Mouse (Mus musculus) stomach, embryonic 14.5 days (tissue): Measurements from ENCODE around the gene Mrpl27. TPM values are rescaled to one million over a fixed set of nuclear protein-coding genes. Genes with fewer than 3 reads are reported as not detected.

Experiments used
- ATAC-seq: fragments of 200-750 bp; cut with Nextera tagmentation; 2 replicates; pipeline ENCODE4 v1.8.0; 2017; ENCODE audit warnings: low read depth, moderate TSS enrichment; ENCODE audit not compliant: insufficient number of reproducible peaks, insufficient read depth, low FRiP score
- H3K27ac ChIP-seq: fragments of 300-500 bp; sonication (generic); 2 replicates; pipeline ENCODE4 v1.5.1; 2014; ENCODE audit warnings: mild to moderate bottlenecking, low read length, moderate library complexity, mixed read lengths
- H3K27me3 ChIP-seq: fragments of 300-500 bp; sonication (generic); 2 replicates; pipeline ENCODE4 v1.6.1; 2014; ENCODE audit warnings: low read length, control low read depth, mixed read lengths; ENCODE audit not compliant: control insufficient read depth, insufficient read depth
- H3K36me3 ChIP-seq: fragments of 300-500 bp; sonication (generic); 2 replicates; pipeline ENCODE4 v1.6.1; 2014; ENCODE audit warnings: mild to moderate bottlenecking, control low read depth, low read length, moderate library complexity, mixed read lengths; ENCODE audit not compliant: control insufficient read depth, insufficient read depth
- H3K4me1 ChIP-seq: fragments of 300-500 bp; sonication (generic); 2 replicates; pipeline ENCODE4 v1.6.1; 2014; ENCODE audit warnings: low read length, control low read depth, mixed read lengths; ENCODE audit not compliant: control insufficient read depth, insufficient read depth
- H3K4me2 ChIP-seq: fragments of 300-500 bp; sonication (generic); replicated peaks from 2 replicates; pipeline ENCODE4 v1.6.1; 2014; ENCODE audit warnings: low read depth, low read length, control low read depth
- H3K4me3 ChIP-seq: fragments of 300-500 bp; sonication (generic); 2 replicates; pipeline ENCODE4 v1.5.1; 2014; ENCODE audit warnings: low read depth, low read length, control low read depth
- H3K9ac ChIP-seq: fragments of 300-500 bp; sonication (generic); replicated peaks from 2 replicates; pipeline ENCODE4 v1.6.1; 2014; ENCODE audit warnings: low read depth, mild to moderate bottlenecking, control low read depth, low read length, moderate library complexity, mixed read lengths
- H3K9me3 ChIP-seq: fragments of 300-500 bp; sonication (generic); 2 replicates; pipeline ENCODE4 v1.6.1; 2016; ENCODE audit warnings: low read depth, low read length, control low read depth; ENCODE audit not compliant: control insufficient read depth
- WGBS: fragments of 180-500 bp; shearing (Covaris S2); extraction: QIAGEN DNeasy Blood & Tissue Kit; methylation state at CpG from one replicate; pipeline ENCODE4 v1.1.7; 2014; 5-methylcytosine and 5-hydroxymethylcytosine counted together
- polyA plus RNA-seq: library from polyadenylated mRNA; unstranded; fragments of >200 nt; fragmentation: Nextera tagmentation; extraction: Ambion mirVana; gene quantifications from 2 replicates; pipeline ENCODE4 v1.2.1, GENCODE M21; 2014

The Mrpl27 gene
- polyA plus RNA-seq, 1 experiment from 2014 or later: 148 TPM

- no peak overlapping the region for H3K27ac ChIP-seq
- peaks cover 13% of the 10 kb centered on the region for H3K4me1 ChIP-seq
- H3K4me3 ChIP-seq: no peak overlapping the region
- H3K36me3 ChIP-seq: no peaks in the 10 kb centered on the region
- no peak overlapping the region for H3K9ac ChIP-seq
- H3K4me2 ChIP-seq: no peak overlapping the region
- no peaks in the 10 kb centered on the region for H3K9me3 ChIP-seq
- no peak for ATAC-seq
- H3K27me3 ChIP-seq: no peaks in the 10 kb centered on the region
- 51% methylated on average over 13 of the region's 13 CpGs for WGBS
These were observed 44.3 kb downstream of the Mrpl27 start for GRCm38 (mm10) chr11:94697703-94698464.

- Histone ChIP-seq H3K27me3 (no peaks in the 10 kb centered on the region), H3K36me3 (no peaks in the 10 kb centered on the region), H3K4me3 (no peak overlapping the region), H3K4me1 (peaks cover 18% of the 10 kb centered on the region), H3K4me2 (no peak overlapping the region), H3K9ac (no peak overlapping the region), H3K27ac (no peak overlapping the region), H3K9me3 (no peaks in the 10 kb centered on the region)
- no peak for ATAC-seq
- WGBS: 100% methylated on average over 3 of the region's 3 CpGs
These were observed 45.8 kb downstream of the Mrpl27 start for GRCm38 (mm10) chr11:94699399-94699798.

- Histone ChIP-seq H3K9me3 (no peaks in the 10 kb centered on the region), H3K4me2 (peak overlapping the region; percentile 35), H3K4me3 (peak overlapping the region; percentile 9), H3K27me3 (no peaks in the 10 kb centered on the region), H3K27ac (peak overlapping the region; percentile 76), H3K9ac (no peak overlapping the region), H3K36me3 (no peaks in the 10 kb centered on the region), H3K4me1 (peaks cover 18% of the 10 kb centered on the region)
- WGBS: 24% methylated on average over 27 of the region's 27 CpGs
- peak; percentile 12; the same call in 1 of the 2 replicates for ATAC-seq
These were observed 48.0 kb downstream of the Mrpl27 start for GRCm38 (mm10) chr11:94701401-94702215.

GRCm38 (mm10) chr11:94702216-94702610 is 48.6 kb downstream of the Mrpl27 start:
- Histone ChIP-seq H3K9me3 (no peaks in the 10 kb centered on the region), H3K4me3 (0 out of 2 replicates have a peak overlapping the region, but pooled peaks have one; percentile 9), H3K27me3 (no peaks in the 10 kb centered on the region), H3K4me1 (peaks cover 18% of the 10 kb centered on the region), H3K9ac (no peak overlapping the region), H3K4me2 (peak overlapping the region; percentile 35; the same call in 1 of the 2 replicates), H3K27ac (peak overlapping the region; percentile 76), H3K36me3 (no peaks in the 10 kb centered on the region)
- WGBS: 22% methylated on average over 3 of the region's 3 CpGs
- no peak for ATAC-seq

GRCm38 (mm10) chr11:94704020-94704419 is 50.5 kb downstream of the Mrpl27 start:
- no peak for ATAC-seq
- WGBS: 42% methylated on average over 7 of the region's 7 CpGs
- H3K27ac ChIP-seq: peak overlapping the region; percentile 81

GRCm38 (mm10) chr11:94704472-94704871 is 50.9 kb downstream of the Mrpl27 start, which contains the start of gene Gm11541:
TSS of gene Gm11541 (minus strand) at chr11:94704499.
- no peak within 1 kb of the TSS for H3K4me3 ChIP-seq
- H3K9ac ChIP-seq: no peak within 1 kb of the TSS
- H3K4me1 ChIP-seq: peaks cover 18% of the 10 kb centered on the region
- H3K27ac ChIP-seq: peak within 1 kb of the TSS; percentile 81
- H3K36me3 ChIP-seq: no peaks in the 10 kb centered on the region
- no peaks in the 10 kb centered on the region for H3K9me3 ChIP-seq
- H3K4me2 ChIP-seq: no peak within 1 kb of the TSS
- 61% methylated on average over 5 of the region's 5 CpGs for WGBS
- no peaks in the 10 kb centered on the region for H3K27me3 ChIP-seq
- ATAC-seq: no peak

More at GRCm38 (mm10) chr11:94704020-94704419, 50.5 kb downstream of the Mrpl27 start:
- peaks cover 18% of the 10 kb centered on the region for H3K4me1 ChIP-seq
- no peak overlapping the region for H3K9ac ChIP-seq
- no peak overlapping the region for H3K4me2 ChIP-seq
- no peaks in the 10 kb centered on the region for H3K36me3 ChIP-seq
- H3K27me3 ChIP-seq: no peaks in the 10 kb centered on the region
- no peaks in the 10 kb centered on the region for H3K9me3 ChIP-seq
- H3K4me3 ChIP-seq: no peak overlapping the region

Other genes with a start within 250 kb of the Mrpl27 start
- gene Cacna1g, start 179.6 kb upstream of the Mrpl27 start, polyA plus RNA-seq: 13.5 and 17.6 TPM in 2 replicates
- 0.13 and 0.48 TPM in 2 replicates for gene Spata20, start 167.6 kb upstream of the Mrpl27 start, polyA plus RNA-seq
- 7.5 and 11.1 TPM in 2 replicates for gene Epn3, start 153.8 kb upstream of the Mrpl27 start, polyA plus RNA-seq
- gene Mycbpap, start 132.0 kb upstream of the Mrpl27 start, polyA plus RNA-seq: 1.6 and 2.1 TPM in 2 replicates
- gene Rsad1, start 104.5 kb upstream of the Mrpl27 start, polyA plus RNA-seq: 3.1 and 3.4 TPM in 2 replicates
- gene Chad, start 88.7 kb upstream of the Mrpl27 start, polyA plus RNA-seq: 5.0 and 7.1 TPM in 2 replicates
- gene Acsf2, start 51.9 kb upstream of the Mrpl27 start, polyA plus RNA-seq: 7.1 and 9.3 TPM in 2 replicates
- gene Lrrc59, start 24.0 kb upstream of the Mrpl27 start, polyA plus RNA-seq: 147 and 157 TPM in 2 replicates
- gene Eme1, start 197 bp downstream of the Mrpl27 start, polyA plus RNA-seq: 20.7 and 20.9 TPM in 2 replicates
- 20.5 and 22.9 TPM in 2 replicates for gene Xylt2, start 23.7 kb downstream of the Mrpl27 start, polyA plus RNA-seq
- gene Gm11541, start 50.7 kb downstream of the Mrpl27 start, polyA plus RNA-seq: 2.3 and 2.9 TPM in 2 replicates
- gene Cdc34b, start 88.0 kb downstream of the Mrpl27 start, polyA plus RNA-seq: not detected in 2 replicates
- gene Tmem92, start 128.9 kb downstream of the Mrpl27 start, polyA plus RNA-seq: not detected in 2 replicates